Mouse (Mus musculus): ENCODE results near the gene Cblc. TPM values are rescaled to one million over a fixed set of nuclear protein-coding genes. Genes with fewer than 3 reads are reported as not detected.

Cblc gene
- total RNA-seq, 2 experiments from 2014 or later: not detected

- peak; percentile 96 for DNase-seq
These were observed 46.2 kb downstream of the Cblc start, which contains the start of gene Nectin2 for GRCm38 (mm10) chr7:19750217-19751069. TSS of gene Nectin2 (minus strand) at chr7:19750483.

GRCm38 (mm10) chr7:19749389-19750216 is 47.0 kb downstream of the Cblc start:
- peak; percentile 98 for DNase-seq

- peak; percentile 60 for DNase-seq
These were observed 48.1 kb downstream of the Cblc start for GRCm38 (mm10) chr7:19748219-19749195.

- no peak for DNase-seq
These were observed 49.0 kb downstream of the Cblc start for GRCm38 (mm10) chr7:19747420-19748218.

- DNase-seq: no peak
These were observed 50.0 kb downstream of the Cblc start for GRCm38 (mm10) chr7:19746426-19747201.

- no peak for DNase-seq
These were observed 50.6 kb downstream of the Cblc start for GRCm38 (mm10) chr7:19745971-19746370.

- DNase-seq: peak; percentile 71
These were observed 51.8 kb downstream of the Cblc start for GRCm38 (mm10) chr7:19744590-19745385.

- no peak for DNase-seq
These were observed 52.8 kb downstream of the Cblc start for GRCm38 (mm10) chr7:19743791-19744190.

GRCm38 (mm10) chr7:19742468-19742867 is 54.1 kb downstream of the Cblc start:
- no peak for DNase-seq

GRCm38 (mm10) chr7:19741329-19742031 is 55.1 kb downstream of the Cblc start:
- DNase-seq: peak; percentile 54

GRCm38 (mm10) chr7:19740269-19740668 is 56.3 kb downstream of the Cblc start:
- DNase-seq: peak; percentile 42

- no peak for DNase-seq
These were observed 57.8 kb downstream of the Cblc start for GRCm38 (mm10) chr7:19738771-19739170.

- no peak for DNase-seq
These were observed 60.1 kb downstream of the Cblc start for GRCm38 (mm10) chr7:19736389-19737057.

GRCm38 (mm10) chr7:19734178-19734666 is 62.4 kb downstream of the Cblc start:
- DNase-seq: no peak
